Mouse (Mus musculus) ES-E14 (cell line): ENCODE measurements around the gene Hist1h2bg.

Source experiments
- CHD2 ChIP-seq: IDR thresholded peaks from 2 replicates; pipeline ENCODE4 v1.6.1; 2014; ENCODE audit warnings: mild to moderate bottlenecking, low read depth, low read length, inconsistent platforms
- HCFC1 ChIP-seq: IDR thresholded peaks from 2 replicates; pipeline ENCODE4 v1.6.1; 2012; ENCODE audit warnings: low read length, inconsistent platforms, borderline replicate concordance; ENCODE audit not compliant: insufficient read depth
- ZNF384 ChIP-seq: IDR thresholded peaks from 2 replicates; pipeline ENCODE4 v1.6.1; 2012; ENCODE audit warnings: low read depth, low read length, inconsistent platforms

DNA sequence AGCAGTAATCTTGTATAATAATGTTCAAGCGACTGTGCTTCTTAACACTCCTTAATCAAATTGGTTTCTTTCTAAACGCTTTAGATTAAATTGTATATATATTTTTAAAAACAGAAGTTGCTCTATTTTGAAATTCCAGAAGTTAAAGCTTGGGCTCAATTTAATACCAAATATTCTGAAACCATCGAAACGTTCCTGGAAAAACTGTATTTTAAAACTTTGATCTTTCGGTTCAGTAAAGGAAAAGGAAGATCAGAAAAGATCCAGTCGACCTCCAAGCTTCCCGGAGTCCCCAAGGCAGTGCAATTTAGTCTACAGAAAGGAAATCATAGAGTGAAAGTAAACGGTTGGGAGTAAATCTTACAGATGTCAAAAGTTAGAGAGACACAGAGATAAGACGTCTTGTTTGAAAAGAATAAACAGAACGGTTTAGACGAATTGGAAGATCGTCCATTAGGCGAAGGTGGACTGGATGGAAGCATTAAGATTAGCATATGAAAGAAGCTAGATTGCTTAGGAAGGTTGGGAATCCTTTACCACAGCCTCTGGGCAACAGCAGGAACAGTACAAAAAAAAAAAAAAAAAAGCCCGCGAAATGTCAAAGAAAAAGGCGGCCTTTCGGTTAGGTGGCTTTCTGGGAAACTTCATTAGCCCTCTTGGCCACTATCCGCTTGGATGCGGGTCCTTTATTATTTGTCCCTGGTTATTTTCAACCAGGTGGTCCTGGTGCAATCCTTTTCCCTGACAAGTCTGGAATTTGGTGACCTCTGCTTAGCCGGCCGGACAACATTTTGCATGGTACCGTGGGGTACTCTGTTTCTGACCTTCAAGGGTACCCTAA lies 15.1 kb downstream of the Hist1h2bg start:
- TF ChIP-seq ZNF384 (peak; percentile 99), CHD2 (no peak), HCFC1 (no peak)
